Mouse (Mus musculus): ENCODE data around the gene Aldh1b1.

- no peak for TF ChIP-seq CTCF (IDR thresholded peaks at IDR 0.05; ENCODE audit: extremely low read depth, insufficient read depth, low read length)
- TF ChIP-seq POLR2A (IDR thresholded peaks at IDR 0.05; ENCODE audit: extremely low read depth, insufficient read depth, low read length): no peak
Observed at GRCm38 (mm10) chr4:45769791-45770637, 28.8 kb upstream of the Aldh1b1 start.
